Mouse (Mus musculus): ENCODE data around the gene Bpifb6.

GRCm38 (mm10) chr2:153933311-153933710, 33.1 kb downstream of the Bpifb6 start:
- no peak for TF ChIP-seq POLR2A (IDR thresholded peaks at IDR 0.05; ENCODE audit: low read depth, low read length)
- TF ChIP-seq CTCF (IDR thresholded peaks at IDR 0.05; ENCODE audit: extremely low read depth, insufficient read depth, insufficient read length, insufficient replicate concordance) = no peak
